Mouse (Mus musculus): ENCODE data around the gene Cdx2. TPM values are rescaled to one million over a fixed set of nuclear protein-coding genes. Genes with fewer than 3 reads are reported as not detected.

Gene Cdx2
- polyA plus RNA-seq, 1 experiment: 0.03 TPM

GRCm38 (mm10) chr5:147322183-147322582, 15.1 kb upstream of the Cdx2 start, which contains the start of gene Urad:
TSS of gene Urad (minus strand) at chr5:147322440.
- TF ChIP-seq TAL1 (IDR thresholded peaks at IDR 0.05; ENCODE audit: low read length): no peak
- no peak for TF ChIP-seq GATA1 (IDR thresholded peaks at IDR 0.05; ENCODE audit: low read length)
- Histone ChIP-seq H3K36me3 (ENCODE audit: control insufficient read depth) (no peaks in the 10 kb centered on the region), H3K4me3 (replicated peaks) (no peak within 1 kb of the TSS), H3K27me3 (ENCODE audit: control insufficient read depth) (peaks cover 18% of the 10 kb centered on the region), H3K9me3 (ENCODE audit: control insufficient read depth, low read length) (no peaks in the 10 kb centered on the region), H3K4me1 (ENCODE audit: control insufficient read depth) (no peaks in the 10 kb centered on the region)

DNA sequence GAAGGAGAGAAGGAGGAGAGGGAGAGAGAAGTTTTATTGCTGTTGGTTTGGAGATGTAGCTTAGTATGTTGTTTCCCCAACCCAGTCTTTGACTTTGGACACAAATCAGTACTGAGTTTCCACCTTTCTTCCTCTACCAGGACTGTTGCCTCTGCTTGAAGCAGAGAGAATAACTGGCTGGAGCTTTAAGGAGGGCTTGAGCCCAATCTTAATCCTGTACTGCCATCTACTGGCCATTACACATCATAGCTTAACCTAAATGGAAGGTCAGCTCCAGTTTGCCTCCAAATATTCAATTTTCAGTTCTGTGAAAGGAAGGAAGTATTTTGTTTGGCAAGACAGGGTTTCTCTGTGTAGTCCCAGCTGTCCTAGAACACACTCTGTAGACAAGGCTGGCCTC, 12.6 kb upstream of the Cdx2 start:
- H3K27me3 ChIP-seq (ENCODE audit: control insufficient read depth): peaks cover 43% of the 10 kb centered on the region
- H3K9me3 ChIP-seq (ENCODE audit: control insufficient read depth, low read length): no peaks in the 10 kb centered on the region
- no peak overlapping the region for H3K4me3 ChIP-seq (replicated peaks)
- H3K4me1 ChIP-seq (ENCODE audit: control insufficient read depth): no peaks in the 10 kb centered on the region; the same call in 1 of the 2 replicates
- H3K36me3 ChIP-seq (ENCODE audit: control insufficient read depth): no peaks in the 10 kb centered on the region
- TF ChIP-seq TAL1 (IDR thresholded peaks at IDR 0.05; ENCODE audit: low read length) (no peak), GATA1 (IDR thresholded peaks at IDR 0.05; ENCODE audit: low read length) (no peak)

- H3K4me3 ChIP-seq (replicated peaks): no peak overlapping the region
- TF ChIP-seq GATA1 (IDR thresholded peaks at IDR 0.05; ENCODE audit: low read length) (no peak), TAL1 (IDR thresholded peaks at IDR 0.05; ENCODE audit: low read length) (no peak)
- H3K9me3 ChIP-seq (ENCODE audit: control insufficient read depth, low read length): no peaks in the 10 kb centered on the region
- H3K4me1 ChIP-seq (ENCODE audit: control insufficient read depth): no peaks in the 10 kb centered on the region; the same call in 1 of the 2 replicates
- H3K36me3 ChIP-seq (ENCODE audit: control insufficient read depth): no peaks in the 10 kb centered on the region
- H3K27me3 ChIP-seq (ENCODE audit: control insufficient read depth): peaks cover 59% of the 10 kb centered on the region
These were observed 10.9 kb upstream of the Cdx2 start for GRCm38 (mm10) chr5:147317991-147318390.

DNA sequence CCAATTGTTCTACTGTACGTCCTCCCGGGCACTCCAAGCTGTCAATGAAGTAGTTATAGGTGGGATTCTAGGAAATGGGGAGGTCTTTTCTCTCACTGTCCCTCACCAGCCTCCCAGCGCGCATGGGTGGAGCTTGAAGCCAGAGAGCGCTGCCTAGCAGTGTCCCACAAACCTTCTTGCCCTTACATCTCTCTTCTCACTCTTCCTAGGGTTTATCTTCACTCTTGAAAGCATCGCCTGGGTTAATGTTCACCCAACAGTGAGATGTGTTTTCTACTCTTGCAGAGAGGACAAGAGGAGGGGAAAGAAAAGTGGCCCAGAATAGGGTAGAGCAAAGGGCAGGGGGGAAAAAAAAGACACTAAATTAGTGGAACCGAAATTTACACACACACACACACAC, 10.3 kb upstream of the Cdx2 start:
- Histone ChIP-seq H3K4me3 (replicated peaks) (no peak overlapping the region), H3K36me3 (ENCODE audit: control insufficient read depth) (no peaks in the 10 kb centered on the region), H3K9me3 (ENCODE audit: control insufficient read depth, low read length) (no peaks in the 10 kb centered on the region), H3K27me3 (ENCODE audit: control insufficient read depth) (peaks cover 64% of the 10 kb centered on the region), H3K4me1 (ENCODE audit: control insufficient read depth) (no peaks in the 10 kb centered on the region; the same call in 1 of the 2 replicates)
- no peak for TF ChIP-seq GATA1 (IDR thresholded peaks at IDR 0.05; ENCODE audit: low read length)
- no peak for TF ChIP-seq TAL1 (IDR thresholded peaks at IDR 0.05; ENCODE audit: low read length)

GRCm38 (mm10) chr5:147315432-147316075, 8.5 kb upstream of the Cdx2 start:
- Histone ChIP-seq H3K4me3 (replicated peaks) (no peak overlapping the region), H3K36me3 (ENCODE audit: control insufficient read depth) (no peaks in the 10 kb centered on the region), H3K9me3 (ENCODE audit: control insufficient read depth, low read length) (no peaks in the 10 kb centered on the region), H3K27me3 (ENCODE audit: control insufficient read depth) (peaks cover 80% of the 10 kb centered on the region), H3K4me1 (ENCODE audit: control insufficient read depth) (no peaks in the 10 kb centered on the region; the same call in 1 of the 2 replicates)
- no peak for TF ChIP-seq GATA1 (IDR thresholded peaks at IDR 0.05; ENCODE audit: low read length)
- no peak for TF ChIP-seq TAL1 (IDR thresholded peaks at IDR 0.05; ENCODE audit: low read length)

DNA sequence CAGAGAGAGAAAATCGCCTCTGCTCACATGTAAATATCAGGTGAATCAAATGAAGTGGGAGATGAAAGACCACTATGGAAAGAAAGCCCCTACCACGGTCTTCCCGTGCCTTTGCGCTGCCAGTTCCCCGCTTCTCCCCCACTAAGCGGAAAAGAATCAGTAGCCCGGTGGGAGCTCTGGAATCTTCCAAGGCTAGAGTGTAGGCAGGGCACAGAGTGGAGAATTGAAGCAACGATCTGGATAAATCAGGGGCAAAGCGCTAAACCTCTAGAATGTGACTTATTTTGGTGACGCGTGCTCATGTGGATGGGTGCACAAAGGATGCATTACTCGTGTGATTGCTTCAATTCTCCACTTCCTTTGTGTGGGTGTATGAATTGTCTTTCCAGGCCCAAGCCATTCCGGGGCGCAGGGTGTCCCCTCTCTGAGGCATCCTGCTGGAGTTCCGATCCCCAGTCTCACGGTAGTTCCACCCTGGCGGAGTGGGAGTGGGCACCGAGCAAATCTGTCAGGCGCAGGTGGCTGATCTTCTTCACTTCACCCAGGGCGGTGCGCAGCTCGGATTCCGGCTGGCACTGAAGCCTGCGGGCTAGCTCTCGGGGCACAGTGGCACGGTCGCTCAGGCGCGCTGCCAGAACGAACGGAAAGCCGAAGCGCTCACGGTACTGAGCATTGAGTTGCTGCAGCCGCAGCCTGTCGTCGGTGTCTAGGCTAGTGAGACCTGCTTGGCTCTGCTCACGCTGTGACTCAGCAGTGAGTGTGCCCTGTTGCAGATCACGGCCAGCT, 7.8 kb upstream of the Cdx2 start:
- Histone ChIP-seq H3K4me3 (replicated peaks) (no peak overlapping the region), H3K4me1 (ENCODE audit: control insufficient read depth) (no peaks in the 10 kb centered on the region; the same call in 1 of the 2 replicates), H3K36me3 (ENCODE audit: control insufficient read depth) (no peaks in the 10 kb centered on the region), H3K27me3 (ENCODE audit: control insufficient read depth) (peaks cover 87% of the 10 kb centered on the region), H3K9me3 (ENCODE audit: control insufficient read depth, low read length) (no peaks in the 10 kb centered on the region)
- TF ChIP-seq TAL1 (IDR thresholded peaks at IDR 0.05; ENCODE audit: low read length) (no peak), GATA1 (IDR thresholded peaks at IDR 0.05; ENCODE audit: low read length) (no peak)

GRCm38 (mm10) chr5:147312830-147313685, 6.0 kb upstream of the Cdx2 start:
- H3K4me3 ChIP-seq (replicated peaks): no peak overlapping the region
- no peaks in the 10 kb centered on the region; the same call in 1 of the 2 replicates for H3K4me1 ChIP-seq (ENCODE audit: control insufficient read depth)
- TF ChIP-seq TAL1 (IDR thresholded peaks at IDR 0.05; ENCODE audit: low read length): no peak
- no peak for TF ChIP-seq GATA1 (IDR thresholded peaks at IDR 0.05; ENCODE audit: low read length)
- H3K27me3 ChIP-seq (ENCODE audit: control insufficient read depth): peaks cover 95% of the 10 kb centered on the region
- H3K9me3 ChIP-seq (ENCODE audit: control insufficient read depth, low read length): no peaks in the 10 kb centered on the region
- no peaks in the 10 kb centered on the region for H3K36me3 ChIP-seq (ENCODE audit: control insufficient read depth)

GRCm38 (mm10) chr5:147309786-147310185, 2.7 kb upstream of the Cdx2 start:
- Histone ChIP-seq H3K4me1 (ENCODE audit: control insufficient read depth) (no peaks in the 10 kb centered on the region), H3K9me3 (ENCODE audit: control insufficient read depth, low read length) (no peaks in the 10 kb centered on the region; the same call in 1 of the 2 replicates), H3K4me3 (replicated peaks) (no peak overlapping the region), H3K27me3 (ENCODE audit: control insufficient read depth) (peaks cover 95% of the 10 kb centered on the region), H3K36me3 (ENCODE audit: control insufficient read depth) (no peaks in the 10 kb centered on the region)
- TF ChIP-seq GATA1 (IDR thresholded peaks at IDR 0.05; ENCODE audit: low read length) (no peak), TAL1 (IDR thresholded peaks at IDR 0.05; ENCODE audit: low read length) (no peak)

All from erythroblast, embryonic 14.5 days (primary cell).